Mouse (Mus musculus): ENCODE results near the gene Ptprn2.

The Ptprn2 gene

GRCm38 (mm10) chr12:117054925-117055570 is 569.5 kb downstream of the Ptprn2 start:
- DNase-seq (ENCODE audit: low spot score), result no peak

- no peak for DNase-seq (ENCODE audit: low spot score)
Measured at GRCm38 (mm10) chr12:117058184-117058958, 572.9 kb downstream of the Ptprn2 start.

GRCm38 (mm10) chr12:117058975-117059374 is 573.5 kb downstream of the Ptprn2 start:
- no peak for DNase-seq (ENCODE audit: low spot score)

- no peak for DNase-seq (ENCODE audit: low spot score)
Measured at GRCm38 (mm10) chr12:117077664-117078063, 592.1 kb downstream of the Ptprn2 start.

- DNase-seq (ENCODE audit: low spot score), result no peak
Measured at GRCm38 (mm10) chr12:117078945-117079344, 593.4 kb downstream of the Ptprn2 start.

GRCm38 (mm10) chr12:117079724-117080123 is 594.2 kb downstream of the Ptprn2 start:
- DNase-seq (ENCODE audit: low spot score), result no peak

- DNase-seq (ENCODE audit: low spot score), result no peak
Measured at GRCm38 (mm10) chr12:117083856-117084701, 598.6 kb downstream of the Ptprn2 start.

GRCm38 (mm10) chr12:117084702-117085409 is 599.3 kb downstream of the Ptprn2 start:
- DNase-seq (ENCODE audit: low spot score), result no peak

GRCm38 (mm10) chr12:117085661-117086335 is 600.3 kb downstream of the Ptprn2 start:
- DNase-seq (ENCODE audit: low spot score), result peak; percentile 69

GRCm38 (mm10) chr12:117092345-117093107 is 607.0 kb downstream of the Ptprn2 start:
- no peak for DNase-seq (ENCODE audit: low spot score)

GRCm38 (mm10) chr12:117095941-117096340 is 610.4 kb downstream of the Ptprn2 start:
- DNase-seq (ENCODE audit: low spot score), result no peak

GRCm38 (mm10) chr12:117098295-117098694 is 612.8 kb downstream of the Ptprn2 start:
- DNase-seq (ENCODE audit: low spot score), result no peak

GRCm38 (mm10) chr12:117106696-117107095 is 621.2 kb downstream of the Ptprn2 start:
- no peak for DNase-seq (ENCODE audit: low spot score)

- DNase-seq (ENCODE audit: low spot score), result peak; percentile 57
Measured at GRCm38 (mm10) chr12:117107143-117107616, 621.7 kb downstream of the Ptprn2 start.

- no peak for DNase-seq (ENCODE audit: low spot score)
Measured at GRCm38 (mm10) chr12:117115254-117115865, 629.8 kb downstream of the Ptprn2 start.

- DNase-seq (ENCODE audit: low spot score), result no peak
Measured at GRCm38 (mm10) chr12:117127078-117127477, 641.6 kb downstream of the Ptprn2 start.

GRCm38 (mm10) chr12:117127485-117127884 is 642.0 kb downstream of the Ptprn2 start:
- DNase-seq (ENCODE audit: low spot score), result peak; percentile 15

GRCm38 (mm10) chr12:117132095-117132494 is 646.6 kb downstream of the Ptprn2 start:
- no peak for DNase-seq (ENCODE audit: low spot score)

- no peak for DNase-seq (ENCODE audit: low spot score)
Measured at GRCm38 (mm10) chr12:117135205-117135604, 649.7 kb downstream of the Ptprn2 start.

GRCm38 (mm10) chr12:117136472-117137010 is 651.0 kb downstream of the Ptprn2 start:
- DNase-seq (ENCODE audit: low spot score), result no peak

Data from layer of hippocampus, adult 11-12 months (tissue).